8 mouse cellular contexts compared by ENCODE assay signal in genomic region chr6:137455537-137456041, GRCm38 (mm10).
DNase-seq lines count a peak whose midpoint lies in the region; TF ChIP-seq lines count a peak whose summit lies in the region.

No protein-coding gene starts in this region.

- H3K36me3 ChIP-seq in small intestine, adult 2 months (ENCODE audit: control insufficient read depth, insufficient read depth, low read length) = no peaks in the 10 kb centered on the region

- peak; percentile 50 for DNase-seq in thymus, postnatal 0 days (ENCODE audit: low spot score)
- no peak for DNase-seq in thymus, adult 18-20 months
- peak; percentile 77 for DNase-seq in embryo, embryonic 10 days (ENCODE audit: low spot score)
- DNase-seq in gastrocnemius, postnatal 14 days = peak; percentile 32
- DNase-seq in hindlimb bud, embryonic 11.5 days (ENCODE audit: extremely low spot score, low read depth, low spot score) = peak; percentile 68
- DNase-seq in left cerebral cortex, postnatal 14 days (ENCODE audit: low spot score in 2 of 2) = peak; percentile 53 to 66
- peak; percentile 78 for DNase-seq in mesoderm, embryonic 11.5 days (ENCODE audit: low read depth, low spot score)

- no peaks in the 10 kb centered on the region for H3K27me3 ChIP-seq in small intestine, adult 2 months (ENCODE audit: control insufficient read depth, insufficient read depth, low read length)

- no peaks in the 10 kb centered on the region for H3K4me1 ChIP-seq in small intestine, adult 2 months (ENCODE audit: control insufficient read depth, insufficient read depth, insufficient read length, low read length)

- WGBS in small intestine, adult 2 months = 19% methylated on average over 10 of the region's 10 CpGs

- no peak overlapping the region for H3K27ac ChIP-seq in small intestine, adult 2 months (ENCODE audit: insufficient read depth, low read depth, low read length)

- no peak for TF ChIP-seq POLR2A in small intestine, adult 2 months (IDR thresholded peaks at IDR 0.05; ENCODE audit: low read depth, low read length)

- no peak overlapping the region for H3K4me3 ChIP-seq in small intestine, adult 2 months (ENCODE audit: low read depth, low read length)

- peak; percentile 43; the same call in 1 of the 2 replicates for TF ChIP-seq CTCF in small intestine, adult 2 months (IDR thresholded peaks at IDR 0.05; ENCODE audit: extremely low read depth, insufficient read length, insufficient replicate concordance, low read depth, low read length)

- intact Hi-C loops in gastrocnemius, postnatal 14 days (cut with DNase I; ENCODE audit: low total_unique reads) = loop anchor here (2.0 kb wide), 1 partner anchor 269 kb away; no protein-coding TSS in a partner anchor
- intact Hi-C loops in left cerebral cortex, postnatal 14 days (cut with DNase I) = loop anchor here (2.0 to 5.0 kb wide), 2 partner anchors 192 to 269 kb away; no protein-coding TSS in a partner anchor

Comparison
In these comparisons a context has a peak if more than half of its experiments do, and no peak if none do; other contexts are left out.
1. DNase-seq: peak in thymus, postnatal 0 days (single experiment), embryo, embryonic 10 days (single experiment), gastrocnemius, postnatal 14 days (single experiment), hindlimb bud, embryonic 11.5 days (single experiment), left cerebral cortex, postnatal 14 days (2 of 2) and mesoderm, embryonic 11.5 days (single experiment); none in thymus, adult 18-20 months (0 of 2).